Mouse (Mus musculus) gastrocnemius, postnatal 36 days (tissue): ENCODE results near the gene Prom1. TPM values are rescaled to one million over a fixed set of nuclear protein-coding genes. Genes with fewer than 3 reads are reported as not detected.
"Not testable (repeated sequence)": the region's sequence is repeated elsewhere in the genome, so short reads cannot be mapped to it uniquely, and the experiment has no call there.

Experiments used
- DNase-seq, 2 experiments: peaks; one replicate each; pipeline ENCODE4 v3.0.0; 2022
- intact Hi-C: fragments of 180-260 bp; cut with DNase I; formaldehyde crosslinking; loops from one replicate; pipeline ENCODE4 v1.15.1; 2025
- long read RNA-seq, 2 experiments: library from polyadenylated mRNA; stranded (forward); transcript quantifications; one replicate each; pipeline ENCODE4 v2.0.0; 2021
- total RNA-seq, 2 experiments: library from RNA; stranded (reverse); gene quantifications; 2 replicates each; pipeline ENCODE4 v1.2.3; 2021

Prom1 gene
- 10 to 100 TPM; 10.1 to 11.4 TPM for total RNA-seq
- long read RNA-seq, experiment 1 = 0 reads
- long read RNA-seq, experiment 2, partial matches to known transcripts = 0 of 3 reads
- long read RNA-seq, experiment 2, other reads (novel, unspliced or antisense) = 2 of 3 reads

- DNase-seq = peak in 1 of 2 experiments; percentile 17
- intact Hi-C loops = no loop called here
Measured at GRCm38 (mm10) chr5:44101231-44102110, at the start of gene Prom1. TSS of gene Prom1 (minus strand) at chr5:44102032.

GRCm38 (mm10) chr5:44147732-44148131, 45.9 kb upstream of the Prom1 start:
- intact Hi-C loops = no loop called here
- DNase-seq = no peak

- intact Hi-C loops = no loop called here
- no peak for DNase-seq
Measured at GRCm38 (mm10) chr5:44146437-44147332, 44.9 kb upstream of the Prom1 start.

GRCm38 (mm10) chr5:44143467-44144235, 41.8 kb upstream of the Prom1 start:
- no peak for DNase-seq
- intact Hi-C loops = no loop called here

GRCm38 (mm10) chr5:44127487-44127886, 25.7 kb upstream of the Prom1 start:
- intact Hi-C loops = no loop called here
- no peak for DNase-seq

GRCm38 (mm10) chr5:44126574-44126973, 24.7 kb upstream of the Prom1 start:
- DNase-seq, intact Hi-C loops: not testable (repeated sequence)

GRCm38 (mm10) chr5:44121390-44121789, 19.6 kb upstream of the Prom1 start:
- intact Hi-C loops = no loop called here
- no peak for DNase-seq

GRCm38 (mm10) chr5:44113138-44113537, 11.3 kb upstream of the Prom1 start:
- intact Hi-C loops = no loop called here
- no peak for DNase-seq

GRCm38 (mm10) chr5:44109121-44109520, 7.3 kb upstream of the Prom1 start:
- DNase-seq = no peak
- intact Hi-C loops = no loop called here

GRCm38 (mm10) chr5:44108125-44108524, 6.3 kb upstream of the Prom1 start:
- intact Hi-C loops = no loop called here
- no peak for DNase-seq

GRCm38 (mm10) chr5:44105192-44105591, 3.4 kb upstream of the Prom1 start:
- intact Hi-C loops = no loop called here
- no peak for DNase-seq

- intact Hi-C loops = no loop called here
- DNase-seq = no peak
Measured at GRCm38 (mm10) chr5:44104686-44105085, 2.9 kb upstream of the Prom1 start.

- intact Hi-C loops = no loop called here
- DNase-seq = no peak
Measured at GRCm38 (mm10) chr5:44104120-44104519, 2.3 kb upstream of the Prom1 start.

- intact Hi-C loops = no loop called here
- DNase-seq = no peak
Measured at GRCm38 (mm10) chr5:44103121-44103520, 1.3 kb upstream of the Prom1 start.

- peak in 1 of 2 experiments; percentile 20 for DNase-seq
- intact Hi-C loops = no loop called here
Measured at GRCm38 (mm10) chr5:44100544-44101230, 1.1 kb downstream of the Prom1 start.

- intact Hi-C loops = no loop called here
- no peak for DNase-seq
Measured at GRCm38 (mm10) chr5:44100187-44100543, 1.7 kb downstream of the Prom1 start.

- intact Hi-C loops = no loop called here
- no peak for DNase-seq
Measured at GRCm38 (mm10) chr5:44096996-44097395, 4.8 kb downstream of the Prom1 start.

GRCm38 (mm10) chr5:44096106-44096505, 5.7 kb downstream of the Prom1 start:
- DNase-seq = no peak
- intact Hi-C loops = no loop called here

GRCm38 (mm10) chr5:44095697-44096096, 6.1 kb downstream of the Prom1 start:
- DNase-seq = no peak
- intact Hi-C loops = no loop called here

GRCm38 (mm10) chr5:44087034-44087433, 14.8 kb downstream of the Prom1 start:
- no peak for DNase-seq
- intact Hi-C loops = no loop called here
